In the genomic region with DNA sequence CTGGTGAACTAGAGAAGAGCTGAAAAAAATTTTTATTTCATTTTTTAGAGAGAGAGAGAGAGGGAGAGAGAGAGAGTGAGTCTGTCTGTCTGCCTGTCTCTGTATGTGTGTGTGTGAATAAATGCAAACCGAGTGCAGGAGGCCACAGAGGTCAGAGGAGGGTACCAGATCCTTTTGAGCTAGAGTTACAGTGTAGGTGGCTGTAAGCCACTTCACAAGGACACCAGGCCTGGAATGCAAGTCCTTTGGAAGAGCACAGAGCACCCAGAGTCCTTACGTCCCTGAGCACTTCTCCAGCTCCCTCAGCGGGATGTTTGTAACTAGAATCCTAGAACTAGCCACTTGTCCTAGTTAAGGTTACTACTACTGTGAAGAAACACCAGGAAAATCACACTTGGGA, we compare ENCODE assay signal across 28 mouse cellular contexts. TPM values are rescaled to one million over a fixed set of nuclear protein-coding genes. Genes with fewer than 3 reads are reported as not detected.
"Had no signal": no experiment of that assay in that cellular context is flagged by ENCODE, and none has a peak within 500 bp of the region (broad histone marks: within the 10 kb centered on the region; RNA-seq: fewer than 3 reads in every experiment).

No protein-coding gene starts in this region.

- H3K4me1 ChIP-seq: heart, embryonic 15.5 days; hindbrain, embryonic 10.5 days; hindbrain, embryonic 12.5 days; intestine, embryonic 15.5 days; limb, embryonic 10.5 days; limb, embryonic 12.5 days; liver, embryonic 13.5 days; liver, embryonic 15.5 days had no signal

- ATAC-seq: forebrain, embryonic 16.5 days; hindbrain, embryonic 16.5 days; inflammation-experienced regulatory T-cells, adult 6 months; intestine, embryonic 15.5 days; intestine, postnatal 0 days had no signal

- H3K27ac ChIP-seq: heart, embryonic 15.5 days; hindbrain, embryonic 10.5 days; hindbrain, embryonic 12.5 days; hindbrain, embryonic 14.5 days; intestine, embryonic 15.5 days; layer of hippocampus, adult 2 months; left cerebral cortex, adult 2 months; limb, embryonic 10.5 days; limb, embryonic 12.5 days; liver, embryonic 13.5 days; liver, embryonic 15.5 days had no signal

- H3K4me2 ChIP-seq: heart, embryonic 12.5 days; heart, embryonic 15.5 days; hindbrain, embryonic 12.5 days; hindbrain, embryonic 14.5 days; intestine, embryonic 15.5 days; limb, embryonic 12.5 days; liver, embryonic 11.5 days; liver, embryonic 13.5 days; liver, embryonic 15.5 days had no signal

- H3K9me3 ChIP-seq: heart, embryonic 12.5 days; heart, embryonic 15.5 days; hindbrain, embryonic 10.5 days; hindbrain, embryonic 12.5 days; intestine, embryonic 15.5 days; limb, embryonic 10.5 days; limb, embryonic 12.5 days; liver, embryonic 13.5 days; liver, embryonic 15.5 days had no signal

- H3K9ac ChIP-seq: heart, embryonic 12.5 days; heart, embryonic 15.5 days; hindbrain, embryonic 12.5 days; hindbrain, embryonic 14.5 days; intestine, embryonic 15.5 days; limb, embryonic 12.5 days; liver, embryonic 13.5 days; liver, embryonic 15.5 days had no signal

- DNase-seq: gastrocnemius, postnatal 14 days; heart, postnatal 14 days; heart, postnatal 4 days; kidney, adult 18-20 months; kidney, adult 8-10 months; kidney, postnatal 10 days; kidney, postnatal 25 days; kidney, postnatal 4 days; liver; liver, embryonic 13.5 days had no signal

- H3K27me3 ChIP-seq: heart, embryonic 12.5 days; heart, embryonic 15.5 days; hindbrain, embryonic 12.5 days; intestine, embryonic 15.5 days; limb, embryonic 12.5 days; liver, embryonic 13.5 days; liver, embryonic 15.5 days had no signal

- H3K4me3 ChIP-seq: heart, embryonic 12.5 days; heart, embryonic 15.5 days; hindbrain, embryonic 10.5 days; hindbrain, embryonic 12.5 days; intestine, embryonic 15.5 days; layer of hippocampus, adult 2 months; left cerebral cortex, adult 2 months; limb, embryonic 10.5 days; limb, embryonic 12.5 days; liver, embryonic 13.5 days; liver, embryonic 15.5 days had no signal

RNA-seq across cellular contexts. Expression of a gene that starts 46.6 kb away (rescaled TPM):
- total RNA-seq: granulocyte monocyte progenitor cell, adult 5-6 weeks; heart, postnatal 4 days had no signal
- polyA plus RNA-seq: inflammation-experienced regulatory T-cells, adult 6 months; intestine, postnatal 0 days; liver, embryonic 11.5 days; liver, embryonic 13.5 days; liver, embryonic 15.5 days had no signal

RNA-seq across cellular contexts. Expression of a gene that starts 52.8 kb away (rescaled TPM):
- total RNA-seq: granulocyte monocyte progenitor cell, adult 5-6 weeks had no signal
- polyA plus RNA-seq: inflammation-experienced regulatory T-cells, adult 6 months; limb, embryonic 10.5 days had no signal

RNA-seq across cellular contexts. Expression of a gene that starts 58.4 kb away (rescaled TPM):
- total RNA-seq: gastrocnemius, postnatal 4 days; heart, postnatal 14 days; heart, postnatal 4 days had no signal
- polyA plus RNA-seq: forebrain, embryonic 16.5 days; heart, embryonic 12.5 days; heart, embryonic 15.5 days; inflammation-experienced regulatory T-cells, adult 6 months; liver, embryonic 13.5 days; liver, embryonic 15.5 days had no signal
